Mouse (Mus musculus) liver, embryonic 14.5 days (tissue): ENCODE measurements at regions not wholly inside any gene's neighbourhood (a gene's known extent, or its start where the extent isn't known, plus 50 kb on each side); places are given as distances from the start of the nearest gene placed in this dataset.

Source experiments
- ATAC-seq: fragments of 200-750 bp; cut with Nextera tagmentation; 2 replicates; pipeline ENCODE4 v1.8.0; 2017; ENCODE audit warnings: moderate number of reproducible peaks, mild to moderate bottlenecking, moderate library complexity; ENCODE audit not compliant: insufficient read depth
- DNase-seq, 3 experiments: peaks; one replicate each; pipeline ENCODE4 v3.0.0-alpha.2; 2012 to 2013; ENCODE audit warnings: low read depth in 3 of 3, low spot score in 3 of 3
- H3K27ac ChIP-seq: fragments of 300-500 bp; sonication (generic); 2 replicates; pipeline ENCODE4 v1.5.1; 2014; ENCODE audit warnings: moderate library complexity, mild to moderate bottlenecking, control low read depth, inconsistent platforms
- H3K27me3 ChIP-seq: fragments of 300-500 bp; sonication (generic); 2 replicates; pipeline ENCODE4 v1.6.1; 2014; ENCODE audit warnings: mild to moderate bottlenecking, low read length, moderate library complexity; ENCODE audit not compliant: control insufficient read depth, insufficient read depth
- H3K36me3 ChIP-seq: fragments of 300-500 bp; sonication (generic); replicated peaks from 2 replicates; pipeline ENCODE4 v1.6.1; 2014; ENCODE audit warnings: low read depth; ENCODE audit not compliant: control insufficient read depth, insufficient read depth
- H3K4me1 ChIP-seq, 2 experiments: fragments of 200-500 bp in 1 of 2; fragments of 300-500 bp in 1 of 2; sonication (generic) in 1 of 2; replicated peaks; 2 replicates each; pipeline ENCODE4 v1.6.1; 2012 to 2014; ENCODE audit warnings: antibody characterized with exemption in 1 of 2, inconsistent platforms in 1 of 2, low read length in 1 of 2; ENCODE audit not compliant: control insufficient read depth in 2 of 2, insufficient read depth in 2 of 2
- H3K4me2 ChIP-seq: fragments of 300-500 bp; sonication (generic); 2 replicates; pipeline ENCODE4 v1.6.1; 2014; ENCODE audit warnings: low read depth, mild to moderate bottlenecking, control low read depth, moderate library complexity
- H3K4me3 ChIP-seq, 2 experiments: fragments of 200-500 bp in 1 of 2; fragments of 300-500 bp in 1 of 2; sonication (generic) in 1 of 2; 2 replicates each; pipeline ENCODE4 v1.5.1; 2012 to 2014; ENCODE audit warnings: low read depth in 2 of 2, low read length in 2 of 2, mild to moderate bottlenecking in 2 of 2, control low read depth in 1 of 2, inconsistent platforms in 1 of 2, moderate library complexity in 1 of 2; ENCODE audit not compliant: insufficient read depth in 1 of 2
- H3K9ac ChIP-seq: fragments of 300-500 bp; sonication (generic); replicated peaks from 2 replicates; pipeline ENCODE4 v1.6.1; 2014; ENCODE audit warnings: mild to moderate bottlenecking, control low read depth, moderate library complexity
- H3K9me3 ChIP-seq: fragments of 300-500 bp; sonication (generic); 2 replicates; pipeline ENCODE4 v1.6.1; 2016; ENCODE audit warnings: low read length, mixed read lengths; ENCODE audit not compliant: control insufficient read depth
- CTCF ChIP-seq: IDR thresholded peaks from 2 replicates; pipeline ENCODE4 v1.5.1; 2016; ENCODE audit warnings: antibody characterized with exemption, low read depth, control low read depth
- EP300 ChIP-seq: IDR thresholded peaks from 2 replicates; pipeline ENCODE4 v1.6.1; 2016; ENCODE audit warnings: antibody characterized with exemption, low read depth
- WGBS: fragments of 180-500 bp; shearing (Covaris S2); extraction: QIAGEN DNeasy Blood & Tissue Kit; methylation state at CpG from one replicate; pipeline ENCODE4 v1.1.7; 2014; ENCODE audit not compliant: insufficient replicate concordance; 5-methylcytosine and 5-hydroxymethylcytosine counted together

- DNase-seq = no peak
- no peak for TF ChIP-seq CTCF
- no peak for TF ChIP-seq EP300
- Histone ChIP-seq H3K9me3 (no peaks in the 10 kb centered on the region), H3K27ac (no peak overlapping the region), H3K36me3 (no peaks in the 10 kb centered on the region), H3K27me3 (no peaks in the 10 kb centered on the region), H3K9ac (no peak overlapping the region), H3K4me3 (no peak overlapping the region), H3K4me2 (no peak overlapping the region), H3K4me1 (no peaks in the 10 kb centered on the region)
- no peak for ATAC-seq
- WGBS = 49% methylated on average over 3 of the region's 3 CpGs
Observed at GRCm38 (mm10) chr10:92077291-92077690, 644.9 kb downstream of the Nedd1 start.

GRCm38 (mm10) chr10:92076754-92077153 is 645.5 kb downstream of the Nedd1 start:
- 33% methylated on average over 3 of the region's 3 CpGs for WGBS
- Histone ChIP-seq H3K4me2 (no peak overlapping the region), H3K36me3 (no peaks in the 10 kb centered on the region), H3K4me1 (no peaks in the 10 kb centered on the region), H3K4me3 (no peak overlapping the region), H3K27ac (no peak overlapping the region), H3K27me3 (no peaks in the 10 kb centered on the region), H3K9me3 (no peaks in the 10 kb centered on the region), H3K9ac (no peak overlapping the region)
- DNase-seq (no peak), ATAC-seq (no peak)
- TF ChIP-seq EP300 = no peak
- TF ChIP-seq CTCF = no peak

DNA sequence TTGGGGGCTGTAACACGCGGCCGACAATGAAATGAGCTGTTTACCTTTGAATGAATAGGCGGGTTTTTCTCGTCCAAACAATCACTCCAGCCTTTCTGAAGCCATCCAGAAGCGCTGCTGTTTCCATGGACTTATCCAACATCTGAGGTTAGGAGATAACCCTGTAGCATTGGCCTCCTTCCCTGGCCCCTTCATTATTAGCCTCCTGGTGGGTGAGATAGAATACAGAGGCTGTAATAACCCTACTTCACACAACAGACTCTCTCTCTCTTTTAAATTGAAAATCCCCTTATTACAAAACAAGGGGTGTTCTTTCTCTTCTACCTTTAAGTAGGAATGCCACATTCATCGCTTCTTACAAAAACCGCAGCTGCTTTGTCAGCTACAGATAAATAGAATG is 646.8 kb downstream of the Nedd1 start:
- Histone ChIP-seq H3K36me3 (no peaks in the 10 kb centered on the region), H3K4me1 (no peaks in the 10 kb centered on the region), H3K27me3 (no peaks in the 10 kb centered on the region), H3K9ac (no peak overlapping the region), H3K27ac (no peak overlapping the region), H3K9me3 (no peaks in the 10 kb centered on the region), H3K4me3 (no peak overlapping the region), H3K4me2 (no peak overlapping the region)
- DNase-seq = no peak
- WGBS = 51% methylated on average over 8 of the region's 8 CpGs
- TF ChIP-seq CTCF (no peak), EP300 (no peak)
- ATAC-seq = no peak

DNA sequence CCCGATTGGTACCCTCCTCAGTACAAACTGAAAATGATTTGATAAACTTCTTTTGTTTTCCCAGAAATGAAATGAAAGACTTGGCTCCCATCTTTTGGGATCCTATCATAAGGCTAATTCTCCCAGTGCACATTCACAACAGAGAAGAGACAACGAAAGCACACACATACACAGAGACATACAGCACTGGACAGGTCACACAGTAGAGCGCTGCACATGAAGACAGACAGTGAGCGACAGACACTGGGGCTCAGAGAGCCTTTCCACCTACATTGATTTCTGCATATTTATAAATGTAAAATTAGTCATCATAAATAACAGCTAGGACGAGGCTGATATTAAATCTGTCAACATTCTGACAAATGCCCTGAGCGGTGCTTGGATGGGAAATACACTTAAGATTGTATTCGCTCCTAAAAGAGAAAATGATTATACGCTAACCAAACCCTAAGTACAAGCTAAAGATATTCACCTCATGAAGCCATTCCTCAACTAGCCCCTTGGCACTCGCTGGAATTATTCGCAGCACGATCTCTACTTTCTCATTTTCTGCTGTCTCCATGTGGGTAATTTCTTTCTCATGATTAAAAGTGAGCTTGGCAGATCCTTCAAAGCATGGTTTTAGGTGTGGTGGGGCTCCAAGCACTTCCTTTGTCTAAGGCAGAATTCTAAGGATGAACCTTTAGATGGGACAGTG is 647.4 kb downstream of the Nedd1 start:
- TF ChIP-seq CTCF (no peak), EP300 (no peak)
- no peaks in the 10 kb centered on the region for H3K27me3 ChIP-seq

DNA sequence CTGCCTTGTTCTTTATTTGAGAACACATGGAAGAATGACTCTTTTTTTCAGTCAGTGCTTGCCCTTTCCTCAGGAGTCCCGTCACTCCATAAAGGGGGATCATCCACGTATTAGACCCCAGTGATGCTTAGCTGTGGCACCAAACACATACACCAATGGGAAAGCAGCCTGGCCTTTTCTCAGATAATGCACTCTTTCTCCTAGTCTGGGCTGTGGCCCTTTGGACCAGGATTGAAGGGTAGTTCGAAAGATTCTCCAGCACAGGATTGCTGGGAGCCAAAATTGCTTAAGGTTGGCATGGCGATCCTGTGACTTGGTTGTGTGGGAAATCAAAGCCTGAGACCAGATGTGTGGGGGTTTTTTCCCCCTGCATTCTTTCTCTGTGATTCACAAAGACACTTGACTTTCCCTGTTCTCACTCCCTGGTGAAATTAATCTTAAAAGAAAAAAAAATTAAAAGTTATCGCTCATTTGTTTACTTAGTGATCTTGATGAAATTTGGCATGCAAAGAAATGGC is 648.3 kb downstream of the Nedd1 start:
- no peak for TF ChIP-seq CTCF
- TF ChIP-seq EP300 = no peak
- no peak overlapping the region for H3K4me2 ChIP-seq
- no peak overlapping the region for H3K9ac ChIP-seq
- ATAC-seq (no peak), DNase-seq (no peak)
- no peak overlapping the region for H3K4me3 ChIP-seq
- H3K9me3 ChIP-seq = no peaks in the 10 kb centered on the region
- no peaks in the 10 kb centered on the region for H3K27me3 ChIP-seq
- H3K4me1 ChIP-seq = no peaks in the 10 kb centered on the region
- H3K27ac ChIP-seq = no peak overlapping the region
- 52% methylated on average over 5 of the region's 5 CpGs for WGBS
- no peaks in the 10 kb centered on the region for H3K36me3 ChIP-seq

More for the DNA sequence above, 647.4 kb downstream of the Nedd1 start:
- Histone ChIP-seq H3K9me3 (no peaks in the 10 kb centered on the region), H3K27ac (no peak overlapping the region), H3K4me3 (no peak overlapping the region), H3K36me3 (no peaks in the 10 kb centered on the region), H3K4me2 (no peak overlapping the region), H3K9ac (no peak overlapping the region), H3K4me1 (no peaks in the 10 kb centered on the region)
- ATAC-seq = no peak
- no peak for DNase-seq
- 69% methylated on average over 11 of the region's 11 CpGs for WGBS
